Mouse (Mus musculus): ENCODE measurements at regions not wholly inside any gene's neighbourhood (a gene's known extent, or its start where the extent isn't known, plus 50 kb on each side); places are given as distances from the start of the nearest gene placed in this dataset.
A peak's percentile ranks its signal among the peaks of the same experiment; 100 is the strongest.

DNA sequence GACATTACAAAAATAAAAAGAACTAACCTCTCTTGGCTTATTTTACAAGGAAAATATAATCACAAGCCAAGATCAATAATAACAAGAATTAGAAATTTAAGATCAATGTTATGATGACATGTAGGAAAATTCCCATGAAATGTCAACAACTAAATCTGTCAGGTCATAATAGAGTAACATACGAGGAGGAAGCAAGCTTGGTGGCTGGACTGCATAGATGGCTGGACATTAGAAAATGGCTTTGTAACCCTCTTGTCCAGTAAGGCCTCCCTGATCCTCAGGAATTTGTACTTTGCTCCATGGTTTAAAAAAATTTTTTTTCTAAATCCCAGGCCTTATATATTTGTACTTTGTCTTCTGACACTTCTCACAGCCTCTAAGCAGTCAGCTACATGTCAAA lies 132.7 kb upstream of the Aoah start:
- no peak for ATAC-seq (ENCODE audit: low TSS enrichment)

DNA sequence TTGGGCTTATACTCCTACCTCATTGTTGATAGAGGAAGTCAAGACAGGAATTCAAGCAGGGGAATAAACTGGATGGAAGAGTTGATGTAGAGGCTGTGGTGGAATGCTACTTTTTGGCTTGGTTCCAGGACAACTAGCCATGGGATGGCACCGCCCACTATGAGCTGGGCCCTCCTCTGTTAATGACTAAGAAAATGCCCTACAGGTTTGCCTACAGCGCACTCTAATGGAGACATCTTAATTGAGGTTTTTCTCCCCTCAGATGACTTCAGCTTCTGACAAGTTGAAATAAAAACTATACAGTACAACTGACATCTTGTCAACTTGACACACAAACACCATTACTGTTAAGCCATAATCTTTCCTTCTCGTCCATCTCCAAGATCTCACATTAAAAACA lies 115.2 kb upstream of the Aoah start:
- no peak for ATAC-seq (ENCODE audit: low TSS enrichment)

DNA sequence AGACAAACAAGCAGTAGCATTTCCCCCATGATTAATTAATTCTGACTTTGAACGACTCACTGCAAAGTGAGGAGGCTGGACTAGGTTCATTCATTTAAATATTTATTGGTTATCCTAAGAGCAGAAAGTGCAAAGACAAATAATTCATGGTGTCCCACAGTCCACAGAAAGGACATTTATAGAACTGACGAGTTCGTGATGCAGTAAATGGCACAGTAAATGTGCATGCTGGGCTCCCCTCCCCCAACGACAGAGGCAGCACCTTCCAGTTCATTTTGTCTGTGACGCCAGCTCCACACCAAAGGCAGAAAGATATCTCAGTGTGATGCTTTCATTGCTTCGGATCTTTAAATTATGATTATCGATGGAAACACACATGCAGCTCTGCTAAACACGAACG lies 107.0 kb upstream of the Aoah start:
- 0 out of 2 replicates have a peak, but pooled peaks have one; percentile 13 for ATAC-seq (ENCODE audit: low TSS enrichment)

DNA sequence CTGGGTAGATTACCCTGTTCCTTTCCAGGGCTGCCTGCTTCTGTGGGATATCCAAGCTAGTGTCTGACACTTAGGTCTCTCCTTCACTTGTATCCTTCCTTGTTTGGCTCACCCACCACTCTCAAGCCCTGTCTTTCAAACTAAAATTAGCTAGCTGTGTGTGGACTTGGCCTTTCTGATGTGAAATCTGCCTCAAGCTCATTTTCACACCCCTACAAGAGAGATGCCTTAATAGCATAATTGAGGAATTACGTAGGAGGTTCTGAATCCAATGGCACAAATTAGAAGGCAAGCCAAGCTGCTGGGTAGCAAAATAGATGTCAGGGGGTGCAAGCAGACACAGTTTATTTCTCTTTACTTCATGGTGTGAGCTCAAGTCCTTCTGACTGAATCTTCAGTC lies 106.5 kb upstream of the Aoah start:
- ATAC-seq (ENCODE audit: low TSS enrichment): peak; percentile 85

DNA sequence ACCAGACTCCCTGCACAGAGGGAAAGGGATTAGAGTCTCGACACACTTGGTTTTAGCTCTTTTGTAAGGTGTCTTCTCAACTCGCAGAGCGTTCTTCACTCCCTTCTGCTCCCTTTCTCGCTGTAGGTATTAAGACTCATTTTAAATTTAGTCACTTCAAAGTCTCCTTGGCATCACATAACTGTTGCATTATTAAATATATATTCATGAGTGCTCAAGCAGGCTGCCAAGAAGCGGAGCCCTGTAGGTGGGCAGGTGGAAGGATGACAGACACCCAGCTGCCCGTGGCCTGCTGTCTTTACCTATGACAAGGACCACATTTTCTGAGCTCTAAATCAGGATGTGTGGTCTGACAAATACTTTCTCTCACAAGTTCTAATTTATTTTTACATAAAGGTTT lies 82.4 kb upstream of the Aoah start:
- peak; percentile 85 for ATAC-seq (ENCODE audit: low TSS enrichment)

DNA sequence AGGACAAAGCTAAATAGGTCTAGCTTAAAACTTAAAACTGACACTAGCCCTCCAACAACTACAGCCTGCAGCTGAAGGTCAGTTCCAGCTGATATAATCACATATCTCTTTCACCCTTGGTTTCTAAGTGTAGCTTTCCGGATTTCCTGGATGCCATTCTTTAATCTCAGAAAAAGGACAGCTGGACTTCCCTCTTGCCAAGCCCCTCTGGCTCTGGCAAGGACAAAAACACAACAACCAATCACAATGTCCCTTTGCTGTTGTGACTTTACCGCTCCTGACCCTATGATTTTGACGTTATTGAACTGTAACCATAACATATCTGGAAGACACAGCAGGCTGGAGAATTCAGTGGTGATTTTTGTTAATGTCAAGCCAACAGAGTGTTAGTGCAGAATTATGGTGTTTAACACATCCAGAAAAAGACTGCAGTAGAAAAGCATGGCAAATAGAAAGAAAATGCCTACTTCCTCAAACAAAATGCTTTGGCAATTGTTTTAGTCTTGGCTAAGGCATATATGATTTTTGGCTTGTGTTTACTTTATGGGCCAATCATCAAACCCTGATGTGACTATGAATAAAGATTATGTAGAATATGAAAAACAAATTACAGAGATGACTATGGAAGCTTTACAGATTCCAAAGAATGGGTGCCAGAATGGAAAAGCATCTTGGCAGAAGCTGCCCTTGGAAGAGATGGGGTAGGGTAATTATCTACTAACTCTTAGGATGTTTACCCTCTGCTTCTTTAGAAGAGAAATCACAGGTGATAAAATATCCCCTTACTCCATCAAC lies 70.4 kb upstream of the Aoah start:
- ATAC-seq (ENCODE audit: low TSS enrichment): peak; percentile 31; the same call in 1 of the 2 replicates

DNA sequence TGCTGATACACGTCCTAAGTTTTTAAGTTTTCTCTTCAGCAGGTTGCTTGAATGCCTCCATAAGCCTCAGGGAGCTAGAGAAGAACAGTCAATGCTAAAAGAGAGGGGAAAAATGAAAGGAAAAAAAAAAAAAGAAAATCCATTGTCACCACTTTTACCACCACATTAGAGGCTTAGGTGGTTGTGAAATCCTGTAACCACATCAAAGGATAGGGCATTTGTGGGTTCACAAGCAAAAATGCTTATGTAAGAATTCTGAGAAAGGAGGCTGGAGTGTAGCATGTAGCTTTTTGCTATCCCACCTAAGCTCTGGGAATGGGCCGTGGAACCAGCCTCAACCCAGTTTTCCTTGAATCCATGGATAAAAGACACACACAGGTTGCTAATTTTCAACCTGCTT lies 69.5 kb upstream of the Aoah start:
- no peak for ATAC-seq (ENCODE audit: low TSS enrichment)

DNA sequence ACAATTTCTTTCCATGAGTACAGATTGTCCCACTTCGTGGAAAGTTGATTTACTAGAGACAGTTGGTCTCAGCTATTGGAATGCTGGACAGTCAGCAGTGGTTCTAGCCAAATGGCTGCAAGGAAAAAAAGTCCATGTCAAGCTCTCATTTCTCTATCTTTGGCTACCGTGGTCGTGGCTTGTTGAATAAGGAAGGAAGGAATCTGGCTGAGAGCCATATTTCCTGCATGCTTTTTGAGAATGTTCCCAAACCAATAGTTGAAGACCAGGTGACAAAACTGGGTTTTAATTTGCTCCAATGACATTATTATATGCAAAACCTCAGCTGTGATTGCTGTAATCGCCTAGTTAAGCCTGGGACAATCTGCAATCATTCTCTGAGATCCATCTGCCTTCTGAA lies 68.4 kb upstream of the Aoah start:
- ATAC-seq (ENCODE audit: low TSS enrichment): no peak

DNA sequence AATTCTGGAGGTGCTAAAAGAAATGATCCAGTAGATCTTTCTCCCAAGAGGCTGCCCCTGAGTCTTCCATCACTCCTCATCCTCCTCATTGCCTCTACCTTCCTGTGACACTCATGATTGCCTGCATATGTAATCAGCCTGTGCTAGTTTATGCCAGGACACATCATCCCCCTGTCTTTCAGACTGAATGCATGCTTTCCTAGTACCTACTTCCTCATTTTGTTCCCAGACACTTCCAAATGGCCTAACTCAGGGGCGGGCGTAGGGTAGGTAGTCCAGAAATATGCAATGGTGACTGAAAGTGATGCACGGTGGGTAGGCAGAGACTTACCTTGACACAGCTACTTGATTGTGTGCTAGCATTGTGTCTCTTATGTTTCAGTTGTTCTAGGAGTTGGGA lies 65.8 kb upstream of the Aoah start:
- ATAC-seq (ENCODE audit: low TSS enrichment): no peak

DNA sequence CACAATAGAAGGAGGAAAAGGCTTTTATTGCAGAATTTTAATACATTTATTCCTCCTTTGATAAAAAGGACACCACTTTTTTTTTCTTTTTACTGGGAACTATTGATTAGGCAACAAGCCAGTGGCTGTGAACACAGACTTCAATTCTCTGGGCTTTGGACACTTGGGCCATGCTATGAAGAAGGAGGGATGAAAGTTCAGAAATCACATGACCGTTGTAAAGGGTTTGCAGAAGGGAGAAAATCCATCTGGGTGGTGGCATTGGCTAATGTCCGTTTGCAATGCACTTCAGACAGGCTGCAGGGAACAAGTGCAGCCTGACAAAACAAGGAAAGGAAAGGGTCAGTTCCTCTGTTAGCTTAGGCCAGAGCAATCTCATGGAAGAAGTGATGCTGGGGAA lies 60.9 kb upstream of the Aoah start:
- ATAC-seq (ENCODE audit: low TSS enrichment): no peak

DNA sequence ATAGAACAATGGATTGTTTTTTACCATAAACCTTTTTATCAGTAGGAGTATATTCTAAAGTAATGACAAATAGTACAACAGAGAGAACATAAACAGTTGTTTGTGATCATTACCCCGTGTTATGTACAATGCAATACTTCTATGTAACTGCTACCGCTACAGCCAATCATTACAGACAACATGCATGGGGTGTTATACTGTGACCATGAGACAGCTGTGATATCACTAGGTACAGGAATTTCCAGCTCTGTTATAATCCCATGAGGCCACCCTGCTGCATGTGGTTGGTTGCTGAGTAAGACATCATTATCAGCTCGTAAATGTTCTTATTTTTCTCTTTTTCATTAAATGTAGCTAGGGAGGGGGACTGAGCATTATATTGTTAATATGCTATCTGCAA lies 59.6 kb upstream of the Aoah start:
- no peak for ATAC-seq (ENCODE audit: low TSS enrichment)

DNA sequence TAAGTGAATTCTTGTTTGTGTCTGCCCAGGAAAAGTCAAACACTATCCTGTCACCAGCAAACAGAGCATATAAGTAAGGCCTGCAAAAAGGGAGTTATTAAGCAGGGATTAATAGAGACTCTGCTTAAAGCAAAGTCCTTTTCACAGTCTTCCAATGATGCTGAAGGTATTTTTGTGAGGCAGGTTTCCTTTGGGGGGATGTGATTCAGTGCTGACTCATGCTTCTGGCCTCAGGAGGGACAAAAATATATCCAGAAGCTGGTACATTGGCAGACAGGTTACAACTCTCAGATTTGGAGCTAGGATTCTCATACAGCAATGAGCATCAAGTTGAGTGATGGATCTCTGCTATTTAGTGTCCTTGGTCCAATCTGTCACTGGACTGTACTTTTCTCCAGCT lies 57.3 kb upstream of the Aoah start:
- peak; percentile 90 for ATAC-seq (ENCODE audit: low TSS enrichment)

Data from frontal cortex, adult (tissue).